Mouse (Mus musculus) heart, adult 2 months (tissue): ENCODE results near the gene Zfp488. TPM values are rescaled to one million over a fixed set of nuclear protein-coding genes. Genes with fewer than 3 reads are reported as not detected.

ENCODE experiments used
- DNase-seq, 2 experiments: peaks; one replicate each; pipeline ENCODE4 v3.0.0; 2021
- H3K27ac ChIP-seq: fragments of 200-600 bp; 2 replicates; pipeline ENCODE4 v1.8.1; 2022
- H3K27me3 ChIP-seq: fragments of 200-500 bp; 2 replicates; pipeline ENCODE4 v1.6.1; 2012; ENCODE audit warnings: mild to moderate bottlenecking, low read length, inconsistent platforms, mixed read lengths; ENCODE audit not compliant: control insufficient read depth, insufficient read depth
- H3K36me3 ChIP-seq: fragments of 200-500 bp; 2 replicates; pipeline ENCODE4 v1.6.1; 2012; ENCODE audit warnings: low read length, inconsistent platforms; ENCODE audit not compliant: control insufficient read depth, insufficient read depth
- H3K4me1 ChIP-seq: fragments of 200-500 bp; 2 replicates; pipeline ENCODE4 v1.6.1; 2011; ENCODE audit warnings: low read length; ENCODE audit not compliant: control insufficient read depth, insufficient read depth
- H3K4me3 ChIP-seq: fragments of 200-600 bp; 2 replicates; pipeline ENCODE4 v1.8.1; 2022
- H3K79me2 ChIP-seq: fragments of 200-500 bp; replicated peaks from 2 replicates; pipeline ENCODE4 v1.6.1; 2012; ENCODE audit warnings: mild to moderate bottlenecking, inconsistent platforms, low read length, moderate library complexity, mixed read lengths; ENCODE audit not compliant: control insufficient read depth, insufficient read depth
- H3K9ac ChIP-seq: fragments of 200-500 bp; 2 replicates; pipeline ENCODE4 v1.6.1; 2012; ENCODE audit warnings: low read depth, mild to moderate bottlenecking, control low read depth, inconsistent platforms, low read length, mixed read lengths
- CTCF ChIP-seq: fragments of 200-600 bp; IDR thresholded peaks from 2 replicates; pipeline ENCODE4 v1.8.1; 2022; ENCODE audit warnings: antibody characterized with exemption, mild to moderate bottlenecking, moderate library complexity
- EP300 ChIP-seq: fragments of 200-500 bp; IDR thresholded peaks from 2 replicates; pipeline ENCODE4 v1.6.1; 2011; ENCODE audit warnings: low read depth, low read length, control low read depth; ENCODE audit not compliant: insufficient read depth
- POLR2A ChIP-seq: fragments of 200-500 bp; IDR thresholded peaks from 2 replicates; pipeline ENCODE4 v1.6.1; 2011; ENCODE audit warnings: mild to moderate bottlenecking, low read depth, low read length, control low read depth; ENCODE audit not compliant: insufficient read depth
- WGBS: fragments of 180-500 bp; shearing (Covaris S2); methylation state at CpG from one replicate; pipeline ENCODE4 v1.1.7; 2018; 5-methylcytosine and 5-hydroxymethylcytosine counted together
- intact Hi-C: fragments of 180-260 bp; cut with DNase I; formaldehyde crosslinking; loops from one replicate; pipeline ENCODE4 v1.15.1; 2025
- polyA plus RNA-seq: library from polyadenylated mRNA; depleted of rRNA; stranded (reverse); fragments of >200 nt; gene quantifications from 2 replicates; pipeline ENCODE4 v1.2.3, GENCODE M21; 2012
- total RNA-seq, 2 experiments: library from RNA; stranded (reverse); gene quantifications; 2 replicates each; pipeline ENCODE4 v1.2.3; 2021

The Zfp488 gene
- total and polyA plus RNA-seq, 3 experiments, result not detected

GRCm38 (mm10) chr14:34001445-34001844, 22.9 kb upstream of the Zfp488 start:
- intact Hi-C loops, result no loop called here
- Histone ChIP-seq H3K9ac (no peak overlapping the region), H3K4me3 (no peak overlapping the region), H3K4me1 (no peaks in the 10 kb centered on the region), H3K79me2 (no peaks in the 10 kb centered on the region), H3K27ac (no peak overlapping the region), H3K27me3 (no peaks in the 10 kb centered on the region), H3K36me3 (no peaks in the 10 kb centered on the region)
- TF ChIP-seq EP300 (no peak), POLR2A (no peak), CTCF (no peak)
- no peak for DNase-seq

GRCm38 (mm10) chr14:34000076-34000475, 21.5 kb upstream of the Zfp488 start:
- no peak overlapping the region for H3K9ac ChIP-seq
- intact Hi-C loops, result no loop called here
- TF ChIP-seq EP300 (no peak), CTCF (no peak), POLR2A (no peak)
- H3K4me3 ChIP-seq, result no peak overlapping the region
- no peaks in the 10 kb centered on the region for H3K36me3 ChIP-seq
- no peak for DNase-seq
- no peaks in the 10 kb centered on the region for H3K79me2 ChIP-seq
- no peaks in the 10 kb centered on the region for H3K27me3 ChIP-seq
- no peak overlapping the region for H3K27ac ChIP-seq
- no peaks in the 10 kb centered on the region for H3K4me1 ChIP-seq

DNA sequence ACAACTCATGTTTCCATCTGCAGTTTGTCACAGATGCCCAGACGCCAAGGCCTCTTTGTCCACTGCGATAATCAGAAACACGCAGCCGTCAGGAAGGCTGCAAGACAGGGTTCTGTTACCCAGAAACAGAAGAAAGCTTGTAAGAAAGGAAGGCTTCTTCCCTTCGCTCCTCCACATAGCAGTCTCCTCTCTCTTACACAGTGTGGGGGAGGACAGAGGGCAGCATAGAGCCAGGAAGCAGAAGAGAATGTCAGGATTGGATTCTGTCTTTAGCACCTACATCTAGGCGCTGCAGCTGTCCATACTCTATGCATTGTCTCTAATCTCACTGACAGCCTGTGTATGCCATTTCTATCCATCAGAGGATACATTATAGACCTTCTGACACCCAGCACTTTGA, 18.9 kb upstream of the Zfp488 start:
- no peaks in the 10 kb centered on the region for H3K36me3 ChIP-seq
- H3K27me3 ChIP-seq, result no peaks in the 10 kb centered on the region
- H3K79me2 ChIP-seq, result no peaks in the 10 kb centered on the region
- no peaks in the 10 kb centered on the region for H3K4me1 ChIP-seq
- TF ChIP-seq CTCF (no peak), EP300 (no peak), POLR2A (no peak)
- no peak overlapping the region for H3K4me3 ChIP-seq
- H3K9ac ChIP-seq, result no peak overlapping the region
- intact Hi-C loops, result no loop called here
- 39% methylated on average over 6 of the region's 6 CpGs for WGBS
- no peak overlapping the region for H3K27ac ChIP-seq
- no peak for DNase-seq

DNA sequence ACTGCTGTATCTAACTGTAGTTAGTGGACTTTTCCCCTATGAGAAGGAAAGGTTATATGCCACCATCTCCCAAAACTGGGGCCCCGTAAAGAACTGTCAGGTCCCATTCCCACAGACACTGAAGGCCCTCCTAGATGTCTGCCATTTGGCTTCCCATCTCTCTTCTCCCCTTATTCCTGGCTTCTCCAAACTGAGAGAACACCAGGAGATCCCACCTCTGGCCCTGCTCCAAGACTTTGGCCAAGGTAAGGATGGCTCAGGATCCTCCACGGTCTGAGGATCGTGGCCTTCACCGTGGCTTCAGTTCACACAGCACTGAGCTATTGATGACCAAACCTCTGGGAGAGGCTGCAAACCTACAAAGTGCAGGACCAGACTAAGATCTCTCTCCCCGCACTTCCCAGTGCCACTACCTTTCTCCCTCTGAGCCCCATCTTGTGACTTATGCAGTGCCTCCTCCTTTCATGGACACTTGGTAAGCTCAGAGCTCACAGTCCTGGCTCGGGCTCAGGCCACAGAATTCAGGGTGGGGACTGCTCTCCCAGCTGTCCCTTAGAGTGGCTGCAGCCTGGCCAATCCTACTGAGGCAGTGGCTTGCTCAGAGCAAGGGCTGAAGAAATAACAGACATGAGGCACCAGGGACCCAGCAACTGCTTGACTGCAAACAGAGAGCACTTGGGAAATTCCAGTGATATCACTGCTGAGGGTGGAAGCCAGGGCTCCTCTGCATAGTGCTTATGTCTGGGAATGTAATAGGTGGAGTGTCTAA, 15.1 kb upstream of the Zfp488 start:
- H3K27me3 ChIP-seq, result no peaks in the 10 kb centered on the region
- H3K4me1 ChIP-seq, result no peaks in the 10 kb centered on the region
- no peak for DNase-seq
- H3K9ac ChIP-seq, result no peak overlapping the region
- TF ChIP-seq POLR2A (no peak), EP300 (no peak), CTCF (no peak)
- 86% methylated on average over 6 of the region's 6 CpGs for WGBS
- no peaks in the 10 kb centered on the region for H3K79me2 ChIP-seq
- no peak overlapping the region for H3K4me3 ChIP-seq
- no peaks in the 10 kb centered on the region for H3K36me3 ChIP-seq
- intact Hi-C loops, result no loop called here
- H3K27ac ChIP-seq, result no peak overlapping the region

DNA sequence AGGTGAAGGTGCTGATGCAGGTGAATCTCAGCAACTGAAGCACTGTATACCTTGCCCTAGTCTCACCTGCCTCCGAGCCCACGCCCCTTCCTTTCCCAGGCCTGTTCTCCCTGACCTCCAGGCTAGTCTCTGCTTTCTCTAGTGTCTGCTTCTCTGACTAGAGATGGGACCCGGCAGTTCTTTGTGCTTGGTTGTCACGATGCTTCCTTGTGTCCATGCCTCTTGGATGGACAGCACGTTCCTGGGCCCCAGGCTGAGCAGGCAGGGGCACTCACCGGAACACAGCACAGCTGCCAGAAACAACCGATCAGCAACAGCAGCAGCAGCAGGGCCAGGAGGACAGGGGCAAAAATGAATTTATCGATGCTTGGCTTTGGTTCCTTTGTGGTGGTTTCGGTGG, 14.5 kb upstream of the Zfp488 start:
- no peak for DNase-seq
- TF ChIP-seq POLR2A (no peak), CTCF (no peak), EP300 (no peak)
- Histone ChIP-seq H3K4me3 (no peak overlapping the region), H3K4me1 (no peaks in the 10 kb centered on the region), H3K27ac (no peak overlapping the region), H3K79me2 (no peaks in the 10 kb centered on the region), H3K36me3 (no peaks in the 10 kb centered on the region), H3K27me3 (no peaks in the 10 kb centered on the region), H3K9ac (no peak overlapping the region)
- intact Hi-C loops, result no loop called here
- whole genome bisulfite sequencing, result 89% methylated on average over 9 of the region's 9 CpGs

GRCm38 (mm10) chr14:33991971-33992370, 13.4 kb upstream of the Zfp488 start:
- Histone ChIP-seq H3K9ac (no peak overlapping the region), H3K27ac (no peak overlapping the region), H3K79me2 (no peaks in the 10 kb centered on the region), H3K36me3 (no peaks in the 10 kb centered on the region), H3K4me3 (no peak overlapping the region), H3K4me1 (no peaks in the 10 kb centered on the region), H3K27me3 (no peaks in the 10 kb centered on the region)
- intact Hi-C loops, result no loop called here
- TF ChIP-seq CTCF (no peak), EP300 (no peak), POLR2A (no peak)
- 69% methylated on average over 4 of the region's 4 CpGs for WGBS
- DNase-seq, result no peak
